Mouse (Mus musculus) hindbrain, embryonic 13.5 days (tissue): Measurements from ENCODE around the gene Morn4. TPM values are rescaled to one million over a fixed set of nuclear protein-coding genes. Genes with fewer than 3 reads are reported as not detected.

Experiments
- ATAC-seq: fragments of 200-750 bp; cut with Nextera tagmentation; 2 replicates; pipeline ENCODE4 v1.8.0; 2017; ENCODE audit warnings: moderate TSS enrichment; ENCODE audit not compliant: low FRiP score
- H3K27ac ChIP-seq: fragments of 300-500 bp; sonication (generic); 2 replicates; pipeline ENCODE4 v1.5.1; 2015; ENCODE audit warnings: inconsistent platforms, mild to moderate bottlenecking, moderate library complexity
- H3K27me3 ChIP-seq: fragments of 300-500 bp; sonication (generic); 2 replicates; pipeline ENCODE4 v1.6.1; 2015; ENCODE audit warnings: mild to moderate bottlenecking, inconsistent platforms
- H3K36me3 ChIP-seq: fragments of 300-500 bp; sonication (generic); 2 replicates; pipeline ENCODE4 v1.6.1; 2015; ENCODE audit warnings: mild to moderate bottlenecking, inconsistent platforms
- H3K4me1 ChIP-seq: fragments of 300-500 bp; sonication (generic); replicated peaks from 2 replicates; pipeline ENCODE4 v1.6.1; 2015; ENCODE audit warnings: inconsistent platforms
- H3K4me2 ChIP-seq: fragments of 300-500 bp; sonication (generic); 2 replicates; pipeline ENCODE4 v1.6.1; 2015; ENCODE audit warnings: inconsistent platforms, mild to moderate bottlenecking, moderate library complexity
- H3K4me3 ChIP-seq: fragments of 300-500 bp; sonication (generic); 2 replicates; pipeline ENCODE4 v1.5.1; 2015; ENCODE audit warnings: mild to moderate bottlenecking, inconsistent platforms
- H3K9ac ChIP-seq: fragments of 300-500 bp; sonication (generic); 2 replicates; pipeline ENCODE4 v1.6.1; 2015; ENCODE audit warnings: mild to moderate bottlenecking, inconsistent platforms
- H3K9me3 ChIP-seq: fragments of 300-500 bp; sonication (generic); 2 replicates; pipeline ENCODE4 v1.6.1; 2016; ENCODE audit warnings: inconsistent platforms
- WGBS: fragments of 180-500 bp; shearing (Covaris S2); methylation state at CpG from one replicate; pipeline ENCODE4 v1.1.7; 2015; 5-methylcytosine and 5-hydroxymethylcytosine counted together
- polyA plus RNA-seq: library from polyadenylated mRNA; unstranded; fragments of >200 nt; fragmentation: Nextera tagmentation; extraction: Ambion mirVana; gene quantifications from 2 replicates; pipeline ENCODE4 v1.2.1, GENCODE M21; 2015

Morn4 gene
- polyA plus RNA-seq, 1 experiment from 2014 or later = 125 TPM

- Histone ChIP-seq H3K9me3 (no peaks in the 10 kb centered on the region), H3K36me3 (no peaks in the 10 kb centered on the region), H3K27me3 (no peaks in the 10 kb centered on the region), H3K9ac (no peak overlapping the region), H3K4me3 (no peak overlapping the region), H3K27ac (no peak overlapping the region), H3K4me1 (no peaks in the 10 kb centered on the region), H3K4me2 (no peak overlapping the region)
- ATAC-seq = no peak
- WGBS = 87% methylated on average over 2 of the region's 2 CpGs
Measured at GRCm38 (mm10) chr19:42055881-42056280, 30.3 kb downstream of the Morn4 start.

- no peaks in the 10 kb centered on the region for H3K36me3 ChIP-seq
- H3K27ac ChIP-seq = no peak overlapping the region
- WGBS = 84% methylated on average over 6 of the region's 6 CpGs
- ATAC-seq = no peak
- no peaks in the 10 kb centered on the region for H3K4me1 ChIP-seq
- H3K9ac ChIP-seq = no peak overlapping the region
- H3K4me2 ChIP-seq = no peak overlapping the region
- H3K4me3 ChIP-seq = no peak overlapping the region
- no peaks in the 10 kb centered on the region for H3K27me3 ChIP-seq
- H3K9me3 ChIP-seq = no peaks in the 10 kb centered on the region
Measured at GRCm38 (mm10) chr19:42054255-42054654, 31.9 kb downstream of the Morn4 start.

- Histone ChIP-seq H3K27me3 (no peaks in the 10 kb centered on the region), H3K9ac (no peak within 1 kb of the TSS), H3K4me2 (no peak within 1 kb of the TSS), H3K4me1 (no peaks in the 10 kb centered on the region), H3K9me3 (no peaks in the 10 kb centered on the region), H3K27ac (no peak within 1 kb of the TSS), H3K4me3 (no peak within 1 kb of the TSS), H3K36me3 (no peaks in the 10 kb centered on the region)
- no peak for ATAC-seq
- 71% methylated on average over 4 of the region's 4 CpGs for WGBS
Measured at GRCm38 (mm10) chr19:42051948-42052347, 34.2 kb downstream of the Morn4 start, which contains the start of gene 4933411K16Rik. TSS of gene 4933411K16Rik (plus strand) at chr19:42052248.

- H3K4me3 ChIP-seq = no peak overlapping the region
- no peaks in the 10 kb centered on the region for H3K4me1 ChIP-seq
- no peaks in the 10 kb centered on the region for H3K36me3 ChIP-seq
- ATAC-seq = no peak
- no peak overlapping the region for H3K4me2 ChIP-seq
- WGBS = 83% methylated on average over 3 of the region's 3 CpGs
- H3K27ac ChIP-seq = no peak overlapping the region
- no peak overlapping the region for H3K9ac ChIP-seq
- no peaks in the 10 kb centered on the region for H3K9me3 ChIP-seq
- H3K27me3 ChIP-seq = no peaks in the 10 kb centered on the region
Measured at GRCm38 (mm10) chr19:42051351-42051750, 34.8 kb downstream of the Morn4 start.

GRCm38 (mm10) chr19:42050251-42050650 lies 35.9 kb downstream of the Morn4 start:
- Histone ChIP-seq H3K4me3 (no peak overlapping the region), H3K27ac (no peak overlapping the region), H3K9me3 (no peaks in the 10 kb centered on the region), H3K9ac (no peak overlapping the region), H3K4me2 (no peak overlapping the region), H3K4me1 (0 out of 2 replicates have a peak, but pooled peaks cover 3% of the 10 kb centered on the region), H3K36me3 (no peaks in the 10 kb centered on the region), H3K27me3 (no peaks in the 10 kb centered on the region)
- no peak for ATAC-seq
- whole genome bisulfite sequencing = 93% methylated on average over 1 of the region's 1 CpGs

- WGBS = 22% methylated on average over 23 of the region's 23 CpGs
- no peaks in the 10 kb centered on the region for H3K36me3 ChIP-seq
- no peaks in the 10 kb centered on the region for H3K9me3 ChIP-seq
- no peak within 1 kb of the TSS for H3K9ac ChIP-seq
- H3K27me3 ChIP-seq = no peaks in the 10 kb centered on the region
- peak; percentile 77 for ATAC-seq
- H3K27ac ChIP-seq = no peak within 1 kb of the TSS
- 0 out of 2 replicates have a peak, but pooled peaks cover 3% of the 10 kb centered on the region for H3K4me1 ChIP-seq
- H3K4me3 ChIP-seq = peak within 1 kb of the TSS; percentile 25
- peak within 1 kb of the TSS; percentile 48 for H3K4me2 ChIP-seq
Measured at GRCm38 (mm10) chr19:42045269-42046102, 40.7 kb downstream of the Morn4 start, which contains the start of gene Hoga1. TSS of gene Hoga1 (plus strand) at chr19:42045610.

GRCm38 (mm10) chr19:42043988-42044387 lies 42.2 kb downstream of the Morn4 start:
- H3K36me3 ChIP-seq = no peaks in the 10 kb centered on the region
- H3K27ac ChIP-seq = no peak overlapping the region
- no peak overlapping the region for H3K4me2 ChIP-seq
- no peak for ATAC-seq
- no peaks in the 10 kb centered on the region for H3K27me3 ChIP-seq
- no peak overlapping the region for H3K4me3 ChIP-seq
- WGBS = 96% methylated on average over 6 of the region's 6 CpGs
- H3K4me1 ChIP-seq = 0 out of 2 replicates have a peak, but pooled peaks cover 3% of the 10 kb centered on the region
- H3K9me3 ChIP-seq = no peaks in the 10 kb centered on the region
- no peak overlapping the region for H3K9ac ChIP-seq

GRCm38 (mm10) chr19:42038310-42038709 lies 47.8 kb downstream of the Morn4 start:
- H3K4me2 ChIP-seq = no peak overlapping the region
- peaks cover 14% of the 10 kb centered on the region for H3K4me1 ChIP-seq
- no peaks in the 10 kb centered on the region for H3K27me3 ChIP-seq
- H3K9ac ChIP-seq = no peak overlapping the region
- no peaks in the 10 kb centered on the region for H3K9me3 ChIP-seq
- WGBS = 92% methylated on average over 12 of the region's 12 CpGs
- H3K4me3 ChIP-seq = no peak overlapping the region
- H3K27ac ChIP-seq = no peak overlapping the region
- no peak for ATAC-seq
- peaks cover 11% of the 10 kb centered on the region for H3K36me3 ChIP-seq

- H3K36me3 ChIP-seq = peaks cover 11% of the 10 kb centered on the region
- no peaks in the 10 kb centered on the region for H3K9me3 ChIP-seq
- no peak overlapping the region for H3K9ac ChIP-seq
- 87% methylated on average over 11 of the region's 11 CpGs for WGBS
- H3K4me1 ChIP-seq = peaks cover 14% of the 10 kb centered on the region
- H3K27me3 ChIP-seq = no peaks in the 10 kb centered on the region
- no peak overlapping the region for H3K4me3 ChIP-seq
- H3K27ac ChIP-seq = no peak overlapping the region
- no peak overlapping the region for H3K4me2 ChIP-seq
- no peak for ATAC-seq
Measured at GRCm38 (mm10) chr19:42037167-42037702, 48.9 kb downstream of the Morn4 start.

- WGBS = 86% methylated on average over 3 of the region's 3 CpGs
- Histone ChIP-seq H3K27me3 (no peaks in the 10 kb centered on the region), H3K36me3 (peaks cover 11% of the 10 kb centered on the region), H3K9ac (no peak overlapping the region), H3K4me2 (no peak overlapping the region), H3K27ac (no peak overlapping the region), H3K4me3 (no peak overlapping the region), H3K4me1 (peaks cover 14% of the 10 kb centered on the region), H3K9me3 (no peaks in the 10 kb centered on the region)
- no peak for ATAC-seq
Measured at GRCm38 (mm10) chr19:42036357-42036756, 49.8 kb downstream of the Morn4 start.

- H3K9me3 ChIP-seq = no peaks in the 10 kb centered on the region
- WGBS = 66% methylated on average over 19 of the region's 19 CpGs
- no peak within 1 kb of the TSS for H3K9ac ChIP-seq
- no peak within 1 kb of the TSS for H3K4me3 ChIP-seq
- no peak within 1 kb of the TSS for H3K27ac ChIP-seq
- H3K27me3 ChIP-seq = no peaks in the 10 kb centered on the region
- peak; percentile 84 for ATAC-seq
- peaks cover 14% of the 10 kb centered on the region for H3K4me1 ChIP-seq
- H3K36me3 ChIP-seq = peaks cover 11% of the 10 kb centered on the region
- no peak within 1 kb of the TSS for H3K4me2 ChIP-seq
Measured at GRCm38 (mm10) chr19:42035456-42036248, 50.5 kb downstream of the Morn4 start, which contains the start of gene Ankrd2. TSS of gene Ankrd2 (plus strand) at chr19:42036000.

- ATAC-seq = no peak
- Histone ChIP-seq H3K27ac (no peak overlapping the region), H3K27me3 (no peaks in the 10 kb centered on the region), H3K4me1 (peaks cover 14% of the 10 kb centered on the region), H3K4me3 (no peak overlapping the region), H3K9me3 (no peaks in the 10 kb centered on the region), H3K9ac (no peak overlapping the region), H3K36me3 (peaks cover 11% of the 10 kb centered on the region), H3K4me2 (no peak overlapping the region)
- WGBS = 58% methylated on average over 11 of the region's 11 CpGs
Measured at GRCm38 (mm10) chr19:42034881-42035455, 51.2 kb downstream of the Morn4 start.
